Mouse (Mus musculus): ENCODE data around the gene Fam129a.
"Not testable (repeated sequence)": the region's sequence is repeated elsewhere in the genome, so short reads cannot be mapped to it uniquely, and the experiment has no call there.

Fam129a gene

DNA sequence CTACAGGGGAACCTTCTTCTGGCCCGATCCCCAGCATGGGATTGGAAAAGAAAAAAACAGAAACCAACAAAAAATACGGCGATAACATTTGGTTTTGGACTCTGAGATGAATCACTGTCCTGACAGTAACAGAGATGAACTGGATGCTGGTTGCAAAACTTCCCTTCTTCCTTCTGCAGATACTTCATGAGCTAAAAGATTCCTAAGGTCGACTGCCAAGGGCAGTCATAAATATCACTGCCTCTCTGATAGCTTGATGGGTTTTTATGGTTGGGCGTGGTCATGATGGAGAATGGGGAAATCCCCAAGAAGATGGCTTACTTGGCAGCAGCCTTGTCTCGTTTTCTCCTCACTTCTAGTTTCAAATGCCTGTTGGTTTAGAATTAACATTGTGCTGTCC lies 92.0 kb downstream of the Fam129a start:
- no peak for DNase-seq (ENCODE audit: low spot score in 2 of 2)

- DNase-seq (ENCODE audit: low spot score in 2 of 2) = no peak
These were observed 93.4 kb downstream of the Fam129a start for GRCm38 (mm10) chr1:151664384-151664783.

GRCm38 (mm10) chr1:151664837-151665431 lies 93.9 kb downstream of the Fam129a start:
- DNase-seq (ENCODE audit: low spot score in 2 of 2) = no peak

DNA sequence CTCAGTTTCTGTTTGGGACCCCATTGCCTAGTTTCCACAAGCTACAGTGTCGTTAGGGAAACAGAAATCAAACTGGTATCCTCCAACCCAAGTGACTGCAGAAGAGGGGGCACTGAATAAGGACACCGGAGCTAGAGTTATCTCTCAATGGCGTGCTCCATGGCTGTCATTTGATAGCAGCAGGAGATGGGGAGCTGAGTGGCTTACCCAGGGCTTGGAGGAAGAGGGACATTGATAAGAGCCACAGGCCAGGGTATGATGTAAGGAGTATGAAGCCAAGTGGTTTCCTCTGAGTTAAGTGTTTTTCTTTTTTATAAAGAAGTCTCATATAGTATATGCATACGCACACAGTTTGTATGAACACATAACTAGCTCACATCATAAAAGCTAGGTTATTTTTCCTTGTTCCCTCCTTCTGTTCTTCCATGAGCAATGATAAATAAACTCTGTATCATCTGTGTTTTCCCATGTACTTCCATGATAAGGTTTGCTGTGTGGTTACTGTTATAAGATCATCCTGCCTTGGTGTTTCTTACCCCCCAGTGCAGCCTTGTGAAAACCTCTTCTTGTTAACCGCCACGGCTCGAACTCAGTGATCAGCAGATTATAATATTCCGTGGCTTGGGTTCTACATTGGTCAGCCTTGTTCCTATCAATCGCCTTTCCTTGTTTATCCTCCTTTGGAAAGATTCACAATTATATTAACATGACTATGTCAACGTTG lies 96.5 kb downstream of the Fam129a start:
- no peak for DNase-seq (ENCODE audit: low spot score in 2 of 2)

DNA sequence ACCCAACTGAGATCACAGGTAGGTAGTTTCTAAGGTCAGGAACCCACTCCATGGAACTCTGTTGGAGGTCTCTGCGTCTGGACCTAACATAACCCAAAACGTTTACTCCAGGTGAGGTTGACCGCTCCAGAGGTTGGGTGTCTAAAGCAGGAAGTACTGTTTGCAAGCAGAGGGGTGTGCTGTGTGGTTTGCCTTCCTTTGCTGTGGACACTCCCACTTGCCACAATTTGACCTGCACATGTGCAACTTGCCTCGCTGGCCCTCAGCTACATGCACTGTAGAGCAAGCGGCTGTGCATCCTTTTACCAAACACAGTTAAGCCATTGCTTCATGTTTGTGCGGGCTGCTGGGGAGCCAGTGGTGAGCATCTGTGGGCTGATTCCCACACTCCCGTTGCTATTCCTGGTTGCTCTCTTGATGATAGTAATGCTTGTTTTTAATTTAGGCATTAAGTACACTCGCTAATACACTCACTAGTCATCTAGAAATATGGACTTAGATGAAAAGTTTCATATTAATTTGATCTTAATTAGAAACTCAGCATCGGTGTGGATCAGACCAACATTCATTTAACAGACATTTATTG lies 99.1 kb downstream of the Fam129a start:
- DNase-seq (ENCODE audit: low spot score in 2 of 2) = no peak

DNA sequence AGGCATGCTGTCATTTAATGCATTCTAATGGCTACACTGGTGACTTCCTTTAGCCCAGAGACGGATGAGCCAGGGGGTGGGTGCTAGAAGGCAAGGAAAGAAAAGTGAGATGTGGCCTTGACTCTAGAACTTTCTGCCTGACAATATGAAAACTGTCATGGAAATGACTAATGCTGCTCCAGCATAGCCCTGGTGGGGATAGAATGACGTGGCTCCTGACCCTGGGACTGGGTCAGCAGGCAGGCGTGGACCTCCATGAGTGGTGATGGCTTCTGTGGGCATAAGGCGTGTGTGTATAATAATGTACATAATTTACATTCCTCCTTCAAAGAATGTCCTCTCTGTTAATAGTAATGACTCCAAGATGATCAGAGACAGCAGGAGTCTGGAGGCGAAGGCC lies 104.7 kb downstream of the Fam129a start:
- DNase-seq (ENCODE audit: low spot score in 2 of 2) = no peak

- DNase-seq (ENCODE audit: low spot score in 2 of 2) = no peak
These were observed 106.3 kb downstream of the Fam129a start for GRCm38 (mm10) chr1:151677185-151677809.

GRCm38 (mm10) chr1:151677975-151678374 lies 107.0 kb downstream of the Fam129a start:
- DNase-seq (ENCODE audit: low spot score in 2 of 2) = no peak

DNA sequence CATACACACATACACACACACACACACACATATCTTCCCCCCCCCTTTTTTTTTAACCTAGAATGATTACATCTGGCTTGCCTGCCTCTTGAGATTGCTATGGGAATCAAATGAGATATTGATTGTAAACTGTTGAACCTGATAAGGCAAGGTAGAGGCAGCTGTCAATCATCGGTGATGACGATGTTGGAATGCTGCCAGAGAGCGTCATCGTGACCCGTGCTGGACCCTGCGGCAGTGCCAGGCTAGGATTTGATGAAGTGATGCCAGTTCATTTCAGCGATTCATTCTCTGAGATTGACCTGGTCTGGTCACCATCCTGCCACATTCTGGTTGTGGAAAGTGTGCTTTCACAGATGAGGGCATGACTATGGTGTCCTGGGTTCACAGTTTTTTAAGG lies 108.2 kb downstream of the Fam129a start:
- DNase-seq (ENCODE audit: low spot score in 2 of 2) = no peak

DNA sequence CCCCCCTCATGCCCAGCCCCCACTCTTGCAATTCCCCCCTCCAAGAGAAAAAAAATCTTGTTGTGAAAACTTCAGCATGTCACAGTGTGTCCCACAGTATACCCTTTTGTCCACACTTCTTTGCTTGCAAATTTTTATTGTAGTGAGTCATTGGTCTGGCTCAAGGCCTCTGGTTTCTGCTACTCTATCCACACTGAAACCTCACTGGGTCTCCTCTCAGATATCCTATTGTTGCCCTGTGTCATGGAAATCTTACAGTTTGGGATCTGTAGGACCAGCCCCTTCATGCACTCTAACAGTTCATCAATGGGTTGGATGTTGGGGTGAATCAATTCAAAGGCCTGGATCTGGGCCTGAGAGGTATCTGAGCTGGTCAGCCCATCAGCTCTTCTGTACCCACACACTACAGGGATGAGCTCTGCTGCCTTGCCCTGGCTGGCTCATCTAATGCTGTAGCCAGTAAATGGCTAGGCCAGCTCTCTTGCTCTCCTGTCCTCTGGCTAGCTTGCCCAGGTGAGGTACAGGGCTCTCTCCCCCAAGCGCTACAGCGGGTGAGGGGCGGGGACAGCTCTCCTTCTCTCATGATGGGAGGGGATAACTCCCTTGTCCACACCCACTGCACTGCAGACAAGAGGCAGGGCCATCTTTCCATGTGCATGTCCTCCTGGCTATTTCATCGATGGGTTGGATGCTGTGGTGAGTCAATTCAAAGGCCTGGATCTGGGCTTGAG lies 109.1 kb downstream of the Fam129a start:
- DNase-seq (ENCODE audit: low spot score in 2 of 2) = no peak

DNA sequence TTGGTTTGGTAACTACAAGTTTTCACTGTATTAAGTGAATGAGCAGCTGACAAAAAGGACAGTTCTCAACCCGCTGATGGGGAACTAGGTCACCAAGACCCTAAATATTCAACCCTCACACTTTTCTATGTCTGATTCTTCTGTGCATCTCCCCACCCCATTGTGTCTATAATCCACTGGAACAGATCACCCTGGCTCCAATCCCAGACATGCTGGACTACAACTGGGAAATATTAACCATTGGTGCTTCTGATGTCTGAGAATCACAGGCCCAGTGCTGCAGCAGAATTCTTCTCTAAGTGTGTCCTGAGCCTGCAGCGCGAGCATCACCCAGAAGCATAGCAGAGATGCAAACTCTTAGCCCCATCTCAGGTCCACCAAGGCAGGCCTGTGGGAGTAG lies 110.0 kb downstream of the Fam129a start:
- DNase-seq (ENCODE audit: low spot score in 2 of 2) = no peak

DNA sequence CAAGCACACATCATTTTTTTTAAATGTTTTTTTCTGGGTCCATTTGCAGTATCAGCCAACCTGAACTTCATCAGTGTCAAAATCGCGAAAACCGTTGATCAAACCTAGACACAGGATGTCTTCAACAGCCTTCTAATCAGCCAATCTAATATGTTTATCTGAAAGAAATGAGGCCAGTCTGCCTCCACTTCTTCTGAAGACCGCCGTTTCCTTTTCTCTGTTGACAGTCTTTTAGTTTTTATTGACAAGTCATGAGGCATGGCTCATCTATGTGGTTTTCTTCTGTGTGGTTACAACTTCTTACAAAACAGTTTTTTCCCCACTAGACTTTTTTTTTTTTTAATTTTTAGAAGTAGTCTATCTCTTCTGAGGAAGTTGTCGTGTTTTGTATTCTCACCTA lies 111.9 kb downstream of the Fam129a start:
- no peak for DNase-seq (ENCODE audit: low spot score in 2 of 2)

GRCm38 (mm10) chr1:151684451-151684892 lies 113.5 kb downstream of the Fam129a start:
- DNase-seq (ENCODE audit: low spot score in 2 of 2) = no peak

- no peak for DNase-seq (ENCODE audit: low spot score in 2 of 2)
These were observed 114.0 kb downstream of the Fam129a start for GRCm38 (mm10) chr1:151684978-151685377.

DNA sequence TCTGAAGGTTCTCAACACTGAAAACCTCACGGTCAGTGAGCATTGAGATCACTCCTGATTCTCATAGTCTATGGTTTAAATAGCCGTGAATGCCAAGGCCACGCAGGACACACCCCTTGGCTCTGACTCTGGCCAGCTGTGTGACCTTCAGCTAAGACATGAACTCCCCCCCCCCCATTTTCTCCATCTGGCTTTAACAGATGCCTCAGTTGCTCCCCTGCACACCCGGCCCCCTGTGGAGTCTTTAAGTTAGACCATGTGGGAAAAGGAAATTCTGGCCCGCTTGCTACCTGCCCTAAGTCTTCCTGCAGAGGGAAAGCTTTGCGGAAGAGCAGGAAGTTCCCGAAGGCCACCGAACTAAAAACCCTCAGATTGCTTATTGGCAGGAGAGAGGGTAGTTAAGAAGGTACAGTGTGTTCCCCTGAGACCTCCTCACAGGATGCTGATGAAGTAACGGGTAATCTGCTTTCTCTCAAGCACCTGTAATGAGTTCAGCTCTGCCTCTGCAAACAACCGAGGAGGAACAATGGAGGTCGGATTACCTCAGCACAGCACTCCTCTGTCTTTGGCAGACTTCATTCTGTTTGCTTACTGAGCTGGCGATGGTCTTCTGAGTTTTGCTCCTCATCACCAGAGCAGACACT lies 114.8 kb downstream of the Fam129a start:
- no peak for DNase-seq (ENCODE audit: low spot score in 2 of 2)

GRCm38 (mm10) chr1:151686696-151687095 lies 115.7 kb downstream of the Fam129a start:
- no peak for DNase-seq (ENCODE audit: low spot score in 2 of 2)

- no peak for DNase-seq (ENCODE audit: low spot score in 2 of 2)
These were observed 118.0 kb downstream of the Fam129a start for GRCm38 (mm10) chr1:151689032-151689431.

DNA sequence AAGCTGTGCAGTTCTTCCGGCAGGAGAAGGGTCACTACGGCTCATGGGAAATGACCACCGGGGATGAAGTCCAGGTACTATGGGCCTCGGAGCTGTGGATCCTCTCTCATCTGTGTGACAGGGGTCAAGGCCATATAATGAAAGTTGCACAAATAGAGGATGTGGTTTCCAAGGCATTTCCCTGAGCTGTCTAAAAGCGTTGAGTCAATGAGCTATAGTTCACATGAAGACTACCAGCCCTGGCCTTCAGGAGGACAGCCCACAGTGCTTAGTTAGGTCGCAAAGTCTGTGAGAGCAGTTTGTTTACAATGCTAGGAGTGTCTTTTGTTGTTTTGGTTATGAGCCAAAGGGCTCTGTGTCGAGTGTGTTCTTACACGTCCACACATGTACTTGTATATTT lies 118.6 kb downstream of the Fam129a start:
- DNase-seq (ENCODE audit: low spot score in 2 of 2) = peak in 1 of 2 experiments; percentile 9

DNA sequence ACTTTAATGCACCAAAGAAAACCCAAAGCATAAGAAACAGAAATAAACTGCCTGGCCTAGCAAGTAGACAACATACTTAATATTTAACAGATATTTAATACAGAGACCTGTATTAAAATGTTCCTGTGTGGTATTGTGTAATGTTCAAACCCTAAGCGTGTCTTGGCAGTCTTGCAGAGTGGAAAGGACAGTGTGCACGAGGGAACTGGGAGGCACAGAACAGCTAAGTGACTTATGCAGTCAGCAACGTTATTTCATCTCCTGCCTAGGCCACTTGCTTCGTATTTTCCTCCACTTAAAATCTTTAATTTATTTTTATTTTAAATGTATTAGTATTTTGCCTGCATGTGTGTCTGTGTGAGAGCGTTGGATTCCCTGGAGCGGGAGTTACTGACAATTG lies 119.1 kb downstream of the Fam129a start:
- DNase-seq (ENCODE audit: low spot score in 2 of 2) = no peak

DNA sequence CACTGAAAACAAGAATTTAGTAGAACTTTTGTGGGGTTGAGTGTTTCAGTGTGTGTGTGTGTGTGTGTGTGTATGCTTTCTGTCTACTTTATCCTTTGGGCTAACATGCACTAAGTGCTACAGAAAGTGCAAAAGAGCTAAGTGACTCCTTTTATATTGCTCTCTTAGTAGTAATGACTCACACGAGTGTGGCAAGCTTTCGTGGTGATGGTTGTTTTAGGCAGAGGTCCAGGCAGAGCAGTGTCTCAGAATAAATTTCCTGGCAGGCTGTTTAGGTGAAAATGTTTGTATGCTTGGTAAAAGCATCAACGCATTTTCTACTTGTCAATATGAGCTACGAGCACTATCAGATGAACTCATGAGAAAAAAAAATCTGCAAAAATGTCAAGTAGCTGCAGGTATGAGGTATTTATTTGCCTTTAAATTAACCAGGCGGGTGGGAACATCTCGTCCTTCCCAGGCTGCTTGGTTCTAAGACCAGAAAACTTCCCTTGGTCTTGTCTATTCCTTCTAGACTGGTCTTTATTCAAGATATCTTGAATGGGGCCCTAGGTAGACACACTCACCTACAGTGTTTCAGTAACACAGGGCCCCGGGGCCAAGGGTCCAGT lies 119.7 kb downstream of the Fam129a start:
- DNase-seq (ENCODE audit: low spot score in 2 of 2) = no peak

GRCm38 (mm10) chr1:151692867-151693266 lies 121.9 kb downstream of the Fam129a start:
- not testable (repeated sequence) for DNase-seq (ENCODE audit: low spot score in 2 of 2)

Data from spleen, postnatal 36 days (tissue).